Mouse (Mus musculus) kidney, adult 2 months (tissue): ENCODE measurements around the gene Thbs1. TPM values are rescaled to one million over a fixed set of nuclear protein-coding genes. Genes with fewer than 3 reads are reported as not detected.
A peak's percentile ranks its signal among the peaks of the same experiment; 100 is the strongest.

Experiments used
- DNase-seq: peaks from one replicate; pipeline ENCODE4 v3.0.0; 2021
- H3K27ac ChIP-seq: fragments of 200-500 bp; 2 replicates; pipeline ENCODE4 v1.5.1; 2012; ENCODE audit warnings: low read depth, low read length, control low read depth, inconsistent platforms; ENCODE audit not compliant: insufficient read depth
- H3K27me3 ChIP-seq: fragments of 200-500 bp; replicated peaks from 2 replicates; pipeline ENCODE4 v1.6.1; 2012; ENCODE audit warnings: mild to moderate bottlenecking, moderate library complexity, low read length, inconsistent platforms; ENCODE audit not compliant: control insufficient read depth, insufficient read depth
- H3K36me3 ChIP-seq: fragments of 200-500 bp; 2 replicates; pipeline ENCODE4 v1.6.1; 2012; ENCODE audit warnings: mild to moderate bottlenecking, moderate library complexity, low read length, inconsistent platforms; ENCODE audit not compliant: control insufficient read depth, insufficient read depth
- H3K4me1 ChIP-seq: fragments of 200-500 bp; 2 replicates; pipeline ENCODE4 v1.6.1; 2011; ENCODE audit warnings: low read length; ENCODE audit not compliant: control insufficient read depth, insufficient read depth
- H3K4me3 ChIP-seq: fragments of 200-500 bp; 2 replicates; pipeline ENCODE4 v1.5.1; 2011; ENCODE audit warnings: mild to moderate bottlenecking, low read depth, low read length, control low read depth; ENCODE audit not compliant: insufficient read depth
- CTCF ChIP-seq: fragments of 200-500 bp; conservative IDR thresholded peaks from 2 replicates; pipeline ENCODE4 v1.5.1; 2011; ENCODE audit warnings: low read depth, mild to moderate bottlenecking, control low read depth, low read length, moderate library complexity, mixed read lengths; ENCODE audit not compliant: insufficient read depth, insufficient read length
- POLR2A ChIP-seq: fragments of 200-500 bp; IDR thresholded peaks from one replicate; pipeline ENCODE4 v1.6.1; 2011; ENCODE audit warnings: low read depth, low read length, control low read depth
- WGBS: fragments of 180-500 bp; shearing (Covaris S2); methylation state at CpG from one replicate; pipeline ENCODE4 v1.1.7; 2018; 5-methylcytosine and 5-hydroxymethylcytosine counted together
- polyA plus RNA-seq: library from polyadenylated mRNA; depleted of rRNA; stranded (reverse); fragments of >200 nt; gene quantifications from 2 replicates; pipeline ENCODE4 v1.2.3, GENCODE M21; 2012

Thbs1 gene
- polyA plus RNA-seq, 1 experiment: 19.8 TPM

GRCm38 (mm10) chr2:118102169-118102568, 9.5 kb upstream of the Thbs1 start:
- WGBS: 54% methylated on average over 4 of the region's 4 CpGs
- no peak for TF ChIP-seq POLR2A
- no peak for TF ChIP-seq CTCF

GRCm38 (mm10) chr2:118110225-118110915, 1.3 kb upstream of the Thbs1 start:
- H3K4me1 ChIP-seq: peaks cover 4% of the 10 kb centered on the region
- H3K36me3 ChIP-seq: no peaks in the 10 kb centered on the region
- no peak overlapping the region for H3K4me3 ChIP-seq
- TF ChIP-seq POLR2A (no peak), CTCF (no peak)
- H3K27me3 ChIP-seq: no peaks in the 10 kb centered on the region
- WGBS: 43% methylated on average over 17 of the region's 17 CpGs
- no peak for DNase-seq
- H3K27ac ChIP-seq: no peak overlapping the region

More at GRCm38 (mm10) chr2:118102169-118102568, 9.5 kb upstream of the Thbs1 start:
- no peaks in the 10 kb centered on the region for H3K4me1 ChIP-seq
- DNase-seq: no peak
- H3K27ac ChIP-seq: no peak overlapping the region
- H3K36me3 ChIP-seq: no peaks in the 10 kb centered on the region
- H3K27me3 ChIP-seq: no peaks in the 10 kb centered on the region
- no peak overlapping the region for H3K4me3 ChIP-seq

- under 1% methylated on average over 16 of the region's 16 CpGs for WGBS
- Histone ChIP-seq H3K27me3 (no peaks in the 10 kb centered on the region), H3K27ac (peak overlapping the region; percentile 49; the same call in 1 of the 2 replicates), H3K36me3 (no peaks in the 10 kb centered on the region), H3K4me1 (peaks cover 4% of the 10 kb centered on the region), H3K4me3 (peak overlapping the region; percentile 51)
- TF ChIP-seq POLR2A (no peak), CTCF (peak; percentile 59)
- peak; percentile 92 for DNase-seq
Measured at GRCm38 (mm10) chr2:118111116-118111487, 574 bp upstream of the Thbs1 start.

- WGBS: 22% methylated on average over 5 of the region's 5 CpGs
Measured at GRCm38 (mm10) chr2:118112438-118112837, 762 bp downstream of the Thbs1 start.

GRCm38 (mm10) chr2:118112846-118113479, 1.3 kb downstream of the Thbs1 start:
- no peaks in the 10 kb centered on the region for H3K36me3 ChIP-seq
- TF ChIP-seq POLR2A: no peak
- TF ChIP-seq CTCF: no peak
- H3K4me1 ChIP-seq: peaks cover 4% of the 10 kb centered on the region
- no peaks in the 10 kb centered on the region for H3K27me3 ChIP-seq
- WGBS: 38% methylated on average over 21 of the region's 21 CpGs
- H3K4me3 ChIP-seq: peak overlapping the region; percentile 51
- DNase-seq: no peak
- H3K27ac ChIP-seq: no peak overlapping the region

More at GRCm38 (mm10) chr2:118112438-118112837, 762 bp downstream of the Thbs1 start:
- Histone ChIP-seq H3K4me3 (peak overlapping the region; percentile 51), H3K4me1 (peaks cover 4% of the 10 kb centered on the region), H3K36me3 (no peaks in the 10 kb centered on the region), H3K27me3 (no peaks in the 10 kb centered on the region), H3K27ac (0 out of 2 replicates have a peak overlapping the region, but pooled peaks have one; percentile 7)
- DNase-seq: no peak
- TF ChIP-seq CTCF: no peak
- TF ChIP-seq POLR2A: no peak

- 0 out of 2 replicates have a peak overlapping the region, but pooled peaks have one; percentile 7 for H3K4me3 ChIP-seq
- peaks cover 4% of the 10 kb centered on the region for H3K4me1 ChIP-seq
- peak; percentile 56 for DNase-seq
- 21% methylated on average over 8 of the region's 8 CpGs for WGBS
- no peaks in the 10 kb centered on the region; the same call in 1 of the 2 replicates for H3K36me3 ChIP-seq
- no peaks in the 10 kb centered on the region for H3K27me3 ChIP-seq
- no peak overlapping the region for H3K27ac ChIP-seq
- TF ChIP-seq POLR2A (no peak), CTCF (no peak; the same call in 1 of the 2 replicates)
Measured at GRCm38 (mm10) chr2:118113808-118114524, 2.3 kb downstream of the Thbs1 start.
